Mouse (Mus musculus): Measurements from ENCODE around the gene Gpr19.
A peak's percentile ranks its signal among the peaks of the same experiment; 100 is the strongest.

Gene Gpr19

DNA sequence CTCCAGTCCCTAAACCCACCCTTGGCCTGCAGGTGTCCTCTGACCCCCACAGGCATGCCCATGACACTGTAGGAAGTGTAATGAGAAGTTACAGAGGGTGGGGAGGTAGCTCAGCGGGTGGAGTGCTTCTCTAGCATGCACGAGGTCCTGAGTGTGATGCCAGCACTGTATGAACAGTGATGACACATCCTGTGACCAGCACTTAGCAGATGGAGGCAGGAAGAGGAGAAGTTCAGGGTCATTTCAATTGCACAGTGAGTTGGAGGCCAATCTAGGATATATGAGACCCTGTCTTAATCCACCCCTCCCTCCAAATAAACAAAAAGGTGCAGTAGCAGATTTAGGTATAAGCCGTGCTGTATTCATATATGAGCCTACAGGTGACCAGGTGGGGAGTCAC lies 48.4 kb downstream of the Gpr19 start:
- no peak for DNase-seq (ENCODE audit: extremely low spot score, low spot score)

DNA sequence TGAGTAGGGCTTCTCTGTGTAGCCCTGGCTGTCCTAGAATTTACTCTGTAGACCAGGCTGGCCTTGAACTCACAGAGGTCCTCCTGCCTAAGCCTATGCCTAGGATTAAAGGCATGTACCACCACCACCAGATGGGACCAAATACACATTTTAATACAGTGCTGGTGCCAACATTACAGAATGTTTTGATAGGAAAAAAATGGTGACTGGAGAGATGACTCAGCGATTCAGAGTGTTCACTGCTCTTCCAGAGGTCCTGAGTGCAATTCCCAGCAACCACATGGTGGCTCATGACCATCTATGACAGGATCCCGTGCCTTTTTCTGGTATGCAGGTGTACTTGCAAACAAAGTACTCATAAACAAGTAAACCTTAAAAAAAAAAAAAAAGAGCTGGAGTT lies 48.9 kb downstream of the Gpr19 start:
- DNase-seq (ENCODE audit: extremely low spot score, low spot score) = no peak

DNA sequence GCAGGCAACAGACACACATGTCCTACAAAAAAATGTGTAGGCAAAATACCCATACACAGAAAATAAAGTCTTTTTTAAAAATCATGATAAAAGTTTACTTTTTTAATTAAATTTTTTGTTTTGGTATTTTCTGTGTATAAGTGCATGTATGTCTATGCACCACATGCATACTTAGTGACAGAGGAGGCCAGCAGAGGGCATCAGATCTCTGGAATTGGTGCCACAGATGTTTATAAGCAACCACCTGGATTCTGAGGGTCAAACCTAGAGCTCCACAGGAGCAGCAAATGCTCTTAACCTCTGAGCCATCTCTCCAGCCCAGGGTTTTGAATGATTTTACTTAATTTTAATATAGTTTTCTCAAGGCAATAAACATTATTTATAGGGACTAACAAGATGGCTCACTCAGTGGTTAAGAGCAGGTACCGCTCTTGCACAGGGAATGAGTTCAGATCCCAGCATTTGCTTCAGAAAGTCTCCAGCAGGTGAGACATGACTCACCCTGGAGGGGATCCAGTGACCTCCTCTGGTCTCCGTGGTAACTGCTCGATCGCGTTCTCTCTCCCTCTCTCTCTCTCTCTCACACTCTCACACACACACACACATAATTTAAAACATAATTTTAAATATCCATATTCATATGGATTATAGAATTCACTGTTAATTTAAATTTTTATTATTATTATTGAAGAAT lies 50.0 kb downstream of the Gpr19 start:
- no peak for DNase-seq (ENCODE audit: extremely low spot score, low spot score)

DNA sequence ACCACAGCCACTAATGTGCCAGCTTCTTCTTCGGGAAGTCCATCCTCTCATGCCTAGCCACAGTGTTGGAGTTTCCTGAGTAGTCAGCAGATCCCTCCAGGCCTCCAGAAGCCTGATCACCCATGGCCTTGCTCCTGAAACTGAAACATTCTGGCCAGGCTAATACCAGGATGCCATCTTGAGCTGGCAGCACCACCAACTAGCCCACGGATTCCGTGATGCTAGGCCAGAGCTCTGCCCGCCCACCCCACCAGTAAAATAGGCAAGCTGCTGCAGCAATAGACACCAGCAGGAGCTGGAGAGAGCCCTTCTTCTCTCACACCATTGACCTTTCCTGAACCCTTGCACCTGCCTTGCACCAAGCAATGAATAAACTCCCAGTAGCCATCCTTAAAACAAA lies 50.8 kb downstream of the Gpr19 start:
- DNase-seq (ENCODE audit: extremely low spot score, low spot score) = no peak

- no peak for DNase-seq (ENCODE audit: extremely low spot score, low spot score)
These were observed 52.1 kb downstream of the Gpr19 start for GRCm38 (mm10) chr6:134846308-134846707.

- no peak for DNase-seq (ENCODE audit: extremely low spot score, low spot score)
These were observed 52.7 kb downstream of the Gpr19 start for GRCm38 (mm10) chr6:134845726-134846125.

DNA sequence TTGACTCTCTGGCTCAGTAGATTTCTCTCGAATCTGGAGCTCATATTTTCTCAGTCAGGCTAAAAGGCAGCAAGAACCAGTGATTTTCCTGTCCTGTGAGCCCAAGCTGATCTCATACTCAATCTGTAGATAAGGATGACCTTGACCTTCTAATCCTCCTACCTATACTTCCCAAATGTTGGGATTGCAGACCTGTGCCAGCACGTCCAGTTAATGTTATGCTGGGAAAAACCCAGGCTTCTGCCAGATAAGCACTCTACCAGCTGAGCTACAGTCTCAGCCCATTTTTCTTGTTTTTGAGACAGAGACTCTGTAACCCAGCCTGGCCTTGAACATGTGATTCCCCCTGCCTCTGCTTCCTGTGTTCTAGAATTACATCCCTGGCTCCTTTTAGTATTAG lies 58.0 kb downstream of the Gpr19 start:
- no peak for DNase-seq (ENCODE audit: extremely low spot score, low spot score)

DNA sequence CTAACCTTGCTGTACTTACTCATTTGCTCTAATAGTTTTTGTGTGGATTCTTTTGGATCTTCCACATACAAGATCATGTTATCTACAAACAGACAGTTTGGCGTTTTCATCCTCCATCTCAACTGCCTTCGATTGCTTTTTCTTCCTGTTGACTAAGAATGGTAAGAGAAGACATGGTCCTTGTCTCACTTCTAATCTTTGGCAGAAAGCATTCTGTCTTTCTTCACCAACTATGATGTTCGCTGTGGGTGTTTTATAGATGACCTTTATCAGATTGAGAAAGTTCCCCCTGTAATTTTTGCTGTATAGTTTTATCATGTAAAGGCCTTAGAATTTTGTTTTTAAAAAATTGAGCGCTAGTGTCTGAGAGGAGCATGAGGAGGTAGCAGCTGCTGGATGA lies 60.3 kb downstream of the Gpr19 start:
- no peak for DNase-seq (ENCODE audit: extremely low spot score, low spot score)

DNA sequence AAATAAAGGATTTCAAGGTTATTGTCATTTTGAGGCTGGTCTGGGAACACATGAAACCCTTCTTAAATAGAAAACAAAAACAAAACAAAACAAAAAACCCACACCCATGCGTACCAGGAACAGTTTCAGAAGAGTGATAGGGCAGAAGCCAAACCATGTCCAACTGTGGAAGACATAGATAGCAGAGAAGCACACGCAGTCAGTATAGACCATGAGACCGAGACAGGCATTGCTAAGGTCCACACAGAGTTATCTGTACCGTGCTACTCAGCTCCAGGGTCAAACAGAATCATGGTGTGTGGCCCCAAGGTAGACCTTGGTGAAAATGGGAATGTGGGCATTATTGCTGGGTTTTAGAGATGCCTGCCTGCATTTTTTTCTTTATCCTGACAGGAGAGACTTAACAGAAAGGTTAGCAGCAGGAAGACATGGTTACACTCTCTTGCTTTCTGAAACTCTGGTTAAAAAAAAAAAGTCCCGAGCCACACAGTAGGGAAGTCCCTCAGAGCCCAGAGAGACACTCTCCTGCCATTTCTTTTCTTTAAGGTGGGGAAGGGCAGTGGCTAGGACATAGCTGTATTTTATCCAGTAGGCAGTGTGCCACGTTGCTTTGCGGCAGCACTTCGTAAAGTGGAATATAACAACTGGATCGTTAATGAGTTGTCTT lies 63.7 kb downstream of the Gpr19 start:
- no peak for DNase-seq (ENCODE audit: extremely low spot score, low spot score)

DNA sequence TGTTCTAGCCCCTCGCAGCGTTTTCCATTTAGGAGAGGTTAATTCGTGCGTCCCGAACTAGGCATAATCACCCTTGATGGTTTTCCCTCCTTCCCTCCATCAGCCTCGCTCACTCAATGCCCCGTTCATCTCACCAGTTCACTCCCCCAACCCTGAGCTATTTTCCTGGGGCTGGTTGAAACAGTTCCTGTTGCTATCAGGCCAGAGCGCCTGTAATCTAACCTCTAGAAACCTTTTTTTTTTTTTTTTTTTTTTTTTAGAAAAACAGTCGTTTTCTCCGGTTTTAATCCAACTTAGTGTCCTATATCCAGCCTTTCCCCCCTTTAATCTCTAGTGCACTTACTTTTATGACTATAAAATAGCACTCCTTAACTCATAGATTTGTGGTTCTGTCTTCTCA lies 67.6 kb downstream of the Gpr19 start:
- DNase-seq (ENCODE audit: extremely low spot score, low spot score) = no peak

GRCm38 (mm10) chr6:134829786-134830700 lies 68.3 kb downstream of the Gpr19 start, which contains the start of gene Crebl2:
Crebl2 (plus strand) TSS chr6:134830154.
- peak; percentile 98 for DNase-seq (ENCODE audit: extremely low spot score, low spot score)

DNA sequence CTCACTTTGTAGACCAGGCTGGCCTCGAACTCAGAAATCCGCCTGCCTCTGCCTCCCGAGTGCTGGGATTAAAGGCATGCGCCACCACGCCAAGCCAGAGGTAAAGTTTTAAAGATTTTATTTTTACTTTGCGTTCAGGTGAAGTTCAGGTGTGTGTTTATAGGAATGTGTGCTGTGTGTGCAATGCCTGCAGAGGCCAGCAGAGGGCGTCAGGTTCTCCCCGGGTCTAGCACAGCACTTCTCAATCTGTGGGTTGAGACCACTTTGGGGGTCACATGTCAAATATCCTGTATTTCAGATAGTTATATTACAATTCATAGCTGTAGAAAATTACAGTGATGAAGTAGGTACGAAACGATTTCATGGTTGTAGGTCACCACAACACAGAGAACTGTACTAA lies 75.5 kb downstream of the Gpr19 start:
- DNase-seq (ENCODE audit: extremely low spot score, low spot score) = no peak

DNA sequence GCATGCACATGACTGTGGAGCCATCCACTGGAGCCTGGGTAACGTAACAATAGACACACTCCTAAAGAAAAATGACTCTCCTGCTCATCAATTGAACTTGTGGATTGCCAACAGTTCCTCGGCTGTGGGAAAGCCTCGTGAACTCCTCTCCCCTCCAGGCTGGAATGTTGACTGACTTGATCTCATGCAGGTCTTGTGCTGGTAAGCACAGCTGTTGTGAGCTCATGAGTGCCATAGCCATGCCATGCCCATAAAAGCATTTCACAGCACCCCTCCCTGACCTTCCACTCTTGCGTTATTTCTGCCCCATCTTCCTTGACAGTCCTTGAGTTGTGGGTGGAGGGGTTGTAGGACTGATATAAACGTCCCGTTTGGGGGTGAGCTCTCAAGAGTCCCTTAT lies 78.0 kb downstream of the Gpr19 start:
- DNase-seq (ENCODE audit: extremely low spot score, low spot score) = no peak

- no peak for DNase-seq (ENCODE audit: extremely low spot score, low spot score)
These were observed 78.6 kb downstream of the Gpr19 start for GRCm38 (mm10) chr6:134819741-134820140.

All from neural tube, embryonic 10.5 days (tissue).